Mouse (Mus musculus): ENCODE results near the gene Efcab11.
"Not testable (repeated sequence)": the region's sequence is repeated elsewhere in the genome, so short reads cannot be mapped to it uniquely, and the experiment has no call there.

The Efcab11 gene

GRCm38 (mm10) chr12:99807891-99808290, 76.3 kb downstream of the Efcab11 start:
- DNase-seq (ENCODE audit: low spot score in 2 of 2): no peak

- DNase-seq (ENCODE audit: low spot score in 2 of 2): not testable (repeated sequence)
Measured at GRCm38 (mm10) chr12:99806741-99807140, 77.5 kb downstream of the Efcab11 start.

GRCm38 (mm10) chr12:99795921-99796320, 88.3 kb downstream of the Efcab11 start:
- DNase-seq (ENCODE audit: low spot score in 2 of 2): no peak

DNA sequence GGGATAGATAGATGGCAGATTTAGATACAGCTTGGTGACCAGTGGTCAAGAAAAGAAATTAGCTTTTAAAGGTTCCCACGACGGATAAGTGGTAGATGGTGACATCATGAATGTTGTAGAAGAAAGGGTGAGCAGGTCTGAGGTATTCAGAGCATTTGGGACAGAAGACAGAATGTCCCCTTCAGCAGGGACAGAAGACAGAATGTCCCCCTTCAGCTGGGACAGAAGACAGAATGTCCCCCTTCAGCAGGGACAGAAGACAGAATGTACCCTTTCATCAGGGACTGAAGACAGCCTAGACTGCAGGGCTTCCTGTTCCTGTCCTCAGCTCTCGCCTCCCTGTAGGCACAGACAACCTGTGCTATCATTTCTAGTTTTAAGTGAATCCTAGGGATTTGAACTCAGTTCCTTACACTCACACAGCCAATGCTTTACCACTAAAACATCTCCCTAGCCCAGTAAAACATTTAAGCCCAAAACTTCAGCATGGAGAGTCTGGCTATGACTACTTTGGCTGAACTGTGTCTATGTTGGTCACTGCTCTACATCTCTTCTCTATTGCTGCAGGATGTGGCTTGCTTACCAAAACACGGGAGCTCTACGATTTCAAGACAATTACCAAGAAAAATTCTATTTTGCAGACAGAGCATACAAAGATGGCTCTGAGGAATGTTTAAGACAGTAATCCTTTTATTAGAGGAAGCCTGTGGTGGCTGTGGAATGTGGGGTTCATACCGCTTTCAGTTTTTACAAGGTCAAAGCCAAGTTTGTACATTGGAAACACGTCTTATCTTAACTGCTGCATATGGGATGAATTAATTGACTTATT, 89.2 kb downstream of the Efcab11 start:
- DNase-seq (ENCODE audit: low spot score in 2 of 2): no peak

DNA sequence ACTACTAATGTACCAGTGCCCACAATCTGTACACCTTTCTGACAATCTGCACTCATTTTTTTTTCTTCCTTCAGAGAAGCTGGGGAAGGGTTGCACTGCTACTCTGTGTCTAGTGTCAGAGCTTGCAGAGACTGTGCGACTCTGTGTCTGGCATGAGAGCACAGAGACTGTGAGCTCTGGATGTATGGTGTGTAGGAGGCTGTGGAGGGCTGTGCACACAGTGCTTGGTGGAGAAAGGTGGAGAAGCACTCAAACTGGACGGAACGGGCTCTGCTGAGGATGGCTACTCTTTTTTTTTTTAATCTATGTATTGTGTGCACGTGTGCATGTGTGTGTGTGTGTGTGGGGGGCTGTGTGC, 90.1 kb downstream of the Efcab11 start:
- DNase-seq (ENCODE audit: low spot score in 2 of 2): no peak

DNA sequence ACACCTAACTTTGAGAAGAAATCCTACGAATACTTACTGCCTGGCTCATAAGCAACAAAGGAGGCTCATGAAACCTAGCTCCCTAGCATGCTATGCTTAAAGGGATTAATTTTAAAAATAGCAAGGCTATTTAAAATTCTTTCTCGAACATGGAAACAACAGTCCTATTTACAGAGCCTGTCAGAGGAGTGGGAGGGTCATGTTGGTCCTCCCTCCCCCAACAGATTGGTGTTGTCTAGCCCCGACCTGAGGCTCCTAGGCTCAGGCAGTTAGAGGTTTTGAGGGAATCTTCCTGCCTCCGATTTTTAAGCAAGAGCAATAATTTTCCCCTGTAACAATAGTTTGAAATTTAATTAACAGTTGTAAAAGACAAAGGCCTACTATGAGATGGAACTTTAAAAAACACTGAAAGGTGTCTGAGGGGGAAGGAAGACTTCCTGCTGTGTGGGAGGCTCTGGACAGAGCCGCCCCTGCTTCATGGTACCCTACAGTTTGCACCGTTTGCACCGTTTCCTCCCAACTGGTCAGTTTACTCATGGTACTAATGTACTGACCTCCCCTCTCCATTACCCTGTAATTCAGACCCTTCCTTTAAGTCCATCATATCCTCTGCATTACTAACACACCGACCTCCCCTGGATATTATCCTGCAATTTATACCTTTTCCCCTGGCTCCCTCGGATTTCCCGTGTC, 90.6 kb downstream of the Efcab11 start:
- DNase-seq (ENCODE audit: low spot score in 2 of 2): no peak

- DNase-seq (ENCODE audit: low spot score in 2 of 2): peak in 1 of 2 experiments; percentile 12
Measured at GRCm38 (mm10) chr12:99789283-99789960, 94.8 kb downstream of the Efcab11 start.

DNA sequence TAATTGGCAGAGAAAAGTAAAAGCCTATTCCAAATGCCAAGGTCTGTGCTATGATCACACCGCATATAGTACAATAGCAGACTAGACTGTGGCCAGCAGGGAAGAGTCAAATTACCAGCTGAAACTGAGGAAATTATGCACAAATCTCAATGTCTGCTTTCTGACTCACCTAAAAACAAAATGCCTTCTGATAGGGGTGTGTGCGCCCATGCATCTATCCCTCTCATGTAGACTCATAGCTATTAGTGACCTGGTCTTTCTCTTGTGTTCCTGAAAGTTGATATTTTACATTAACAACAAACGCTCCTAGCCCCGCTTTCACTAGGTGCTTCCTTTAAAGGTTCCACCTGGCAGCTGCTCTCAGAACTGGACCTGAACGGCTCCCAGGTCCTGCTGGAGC, 102.5 kb downstream of the Efcab11 start:
- DNase-seq (ENCODE audit: low spot score in 2 of 2): no peak

- no peak for DNase-seq (ENCODE audit: low spot score in 2 of 2)
Measured at GRCm38 (mm10) chr12:99780396-99780795, 103.8 kb downstream of the Efcab11 start.

DNA sequence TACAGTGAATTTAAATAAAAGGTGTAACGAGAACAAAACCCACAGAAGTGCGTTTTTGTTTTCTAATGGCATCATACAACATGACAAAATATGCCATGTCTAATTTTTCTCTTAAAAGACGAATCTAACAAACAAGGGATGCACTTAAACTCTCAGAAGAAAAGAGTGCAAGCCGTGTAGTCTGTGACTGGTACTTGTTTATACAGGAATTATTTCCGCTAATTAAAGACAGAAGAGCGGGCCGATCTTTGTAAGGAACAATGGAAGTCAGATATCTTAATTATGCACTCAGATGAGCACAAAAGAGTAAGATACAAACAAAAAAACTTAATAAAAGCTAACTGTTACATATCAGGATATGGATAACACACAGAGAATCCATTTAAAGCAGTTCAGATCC, 104.3 kb downstream of the Efcab11 start:
- DNase-seq (ENCODE audit: low spot score in 2 of 2): no peak

- DNase-seq (ENCODE audit: low spot score in 2 of 2): peak in 1 of 2 experiments; percentile 20
Measured at GRCm38 (mm10) chr12:99776497-99777139, 107.6 kb downstream of the Efcab11 start.

DNA sequence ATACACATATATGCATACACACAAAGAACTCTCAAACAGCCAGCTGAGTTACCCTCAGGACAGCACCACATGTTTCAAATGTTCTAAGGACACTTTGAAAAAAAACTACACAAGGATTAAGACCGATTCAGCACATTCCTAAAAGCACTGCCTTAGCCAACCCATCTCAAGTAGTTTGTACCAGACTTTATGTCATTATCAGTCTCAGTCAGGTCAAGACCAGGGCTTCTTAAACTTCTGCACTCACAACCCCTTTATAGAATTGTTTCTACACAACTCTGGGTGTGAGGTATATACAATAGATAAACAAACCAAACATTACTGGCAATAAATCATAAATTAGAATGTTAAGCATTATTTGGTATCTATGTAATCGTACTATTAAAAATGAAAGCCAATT, 109.4 kb downstream of the Efcab11 start:
- no peak for DNase-seq (ENCODE audit: low spot score in 2 of 2)

DNA sequence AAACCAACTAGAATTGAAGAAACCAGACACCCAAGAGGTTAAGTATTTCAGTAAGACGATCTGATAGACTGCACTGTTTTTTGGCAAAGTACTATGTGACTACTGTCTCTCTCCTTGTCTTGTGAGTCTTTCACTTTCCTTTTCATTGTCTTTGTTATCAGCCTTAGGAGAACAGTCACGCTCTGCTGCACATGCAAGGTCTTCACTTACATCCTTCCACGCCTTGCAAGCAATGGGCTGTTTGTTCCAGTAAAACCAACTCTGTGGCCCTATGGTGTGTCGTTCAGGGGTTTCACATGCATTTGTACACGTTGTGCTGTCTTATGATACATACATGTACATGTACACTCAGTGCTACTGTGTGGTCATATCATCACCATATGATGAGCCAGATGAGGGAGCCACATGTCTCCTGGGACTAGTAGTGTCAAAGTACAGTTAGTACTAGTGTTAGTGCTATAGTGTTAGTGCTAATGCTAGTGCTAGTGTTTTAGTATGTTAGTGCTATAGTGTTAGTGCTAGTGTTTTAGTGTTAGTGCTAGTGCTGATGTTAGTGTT, 110.5 kb downstream of the Efcab11 start:
- DNase-seq (ENCODE audit: low spot score in 2 of 2): no peak

DNA sequence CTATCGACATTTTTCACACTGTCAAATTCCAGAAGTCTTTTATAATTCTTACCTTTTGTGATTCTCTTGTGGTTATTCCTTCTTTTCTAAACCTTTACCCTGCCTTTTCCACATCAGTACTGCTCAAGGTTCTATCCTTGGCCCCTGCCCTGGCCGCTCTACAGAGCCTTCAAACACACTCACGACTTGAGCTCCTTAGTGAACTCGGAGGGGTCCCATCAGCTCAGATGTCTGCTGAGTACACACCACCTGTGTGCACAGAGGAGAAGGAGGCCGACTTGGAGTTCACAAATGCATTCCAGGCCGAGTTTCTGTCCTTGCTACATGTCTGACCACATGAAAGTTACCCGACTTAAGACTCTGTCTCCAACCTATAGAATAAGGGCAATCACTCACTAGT, 113.2 kb downstream of the Efcab11 start:
- DNase-seq (ENCODE audit: low spot score in 2 of 2): no peak

GRCm38 (mm10) chr12:99769626-99770025, 114.6 kb downstream of the Efcab11 start:
- no peak for DNase-seq (ENCODE audit: low spot score in 2 of 2)

DNA sequence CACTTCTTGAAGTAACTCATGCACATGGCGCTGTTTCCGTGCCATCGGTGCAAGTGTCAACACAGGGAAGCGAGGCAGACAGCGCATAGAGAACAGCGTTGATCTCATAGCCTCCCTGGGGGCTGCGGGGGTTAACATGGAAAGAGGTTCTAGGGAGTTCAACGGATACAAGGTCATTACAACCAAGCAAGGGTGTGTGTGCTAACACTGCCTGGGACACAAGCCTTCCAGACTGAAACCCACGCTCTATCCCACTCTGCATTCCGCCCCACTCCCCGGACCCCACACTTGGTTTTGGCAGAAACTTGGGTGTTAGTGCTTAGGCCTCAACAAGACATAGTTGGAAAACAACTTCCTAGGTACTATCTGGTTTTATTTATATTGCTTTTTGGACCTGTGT, 116.5 kb downstream of the Efcab11 start:
- no peak for DNase-seq (ENCODE audit: low spot score in 2 of 2)

- no peak for DNase-seq (ENCODE audit: low spot score in 2 of 2)
Measured at GRCm38 (mm10) chr12:99765979-99766378, 118.3 kb downstream of the Efcab11 start.

DNA sequence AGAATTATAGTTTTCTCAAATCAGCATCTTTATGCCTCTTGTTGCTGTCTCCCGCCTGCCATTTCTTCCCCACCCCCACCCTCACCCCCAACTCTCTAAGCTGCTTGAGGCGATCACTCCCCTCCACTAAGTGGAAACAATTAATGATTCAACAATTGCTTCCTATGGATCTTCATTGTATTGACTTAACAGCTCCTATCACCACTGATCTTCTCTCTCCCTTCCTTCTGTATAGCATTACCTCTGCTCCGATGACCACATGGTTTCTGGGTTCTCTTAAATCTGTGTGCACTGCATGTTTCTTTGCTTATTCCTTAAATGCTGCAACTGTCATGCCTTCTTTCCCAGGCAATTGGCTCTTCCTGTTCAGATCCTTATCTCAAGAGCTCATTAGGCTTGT, 120.2 kb downstream of the Efcab11 start:
- DNase-seq (ENCODE audit: low spot score in 2 of 2): no peak

- no peak for DNase-seq (ENCODE audit: low spot score in 2 of 2)
Measured at GRCm38 (mm10) chr12:99757754-99758526, 126.3 kb downstream of the Efcab11 start.

GRCm38 (mm10) chr12:99756914-99757687, 127.1 kb downstream of the Efcab11 start:
- no peak for DNase-seq (ENCODE audit: low spot score in 2 of 2)

Measured in left cerebral cortex, adult 9 months (tissue).